Mouse (Mus musculus) intestine, embryonic 16.5 days (tissue): ENCODE data around the gene Atp13a2. TPM values are rescaled to one million over a fixed set of nuclear protein-coding genes. Genes with fewer than 3 reads are reported as not detected.
A peak's percentile ranks its signal among the peaks of the same experiment; 100 is the strongest.

ENCODE experiments used
- ATAC-seq: fragments of 200-750 bp; cut with Nextera tagmentation; 2 replicates; pipeline ENCODE4 v1.8.0; 2017; ENCODE audit warnings: moderate TSS enrichment, moderate library complexity
- H3K27ac ChIP-seq: fragments of 300-500 bp; sonication (generic); 2 replicates; pipeline ENCODE4 v1.5.1; 2014; ENCODE audit warnings: mild to moderate bottlenecking, low read length
- H3K27me3 ChIP-seq: fragments of 300-500 bp; sonication (generic); replicated peaks from 2 replicates; pipeline ENCODE4 v1.6.1; 2014; ENCODE audit warnings: low read length, control low read depth, mixed read lengths; ENCODE audit not compliant: control insufficient read depth, insufficient read depth
- H3K36me3 ChIP-seq: fragments of 300-500 bp; sonication (generic); 2 replicates; pipeline ENCODE4 v1.6.1; 2014; ENCODE audit warnings: low read length, control low read depth; ENCODE audit not compliant: control insufficient read depth, insufficient read depth
- H3K4me1 ChIP-seq: fragments of 300-500 bp; sonication (generic); 2 replicates; pipeline ENCODE4 v1.6.1; 2014; ENCODE audit warnings: low read length, control low read depth, mixed read lengths; ENCODE audit not compliant: control insufficient read depth, insufficient read depth
- H3K4me2 ChIP-seq: fragments of 300-500 bp; sonication (generic); 2 replicates; pipeline ENCODE4 v1.6.1; 2014; ENCODE audit warnings: low read depth, low read length, control low read depth
- H3K4me3 ChIP-seq: fragments of 300-500 bp; sonication (generic); 2 replicates; pipeline ENCODE4 v1.5.1; 2014; ENCODE audit warnings: mild to moderate bottlenecking, low read length
- H3K9ac ChIP-seq: fragments of 300-500 bp; sonication (generic); 2 replicates; pipeline ENCODE4 v1.6.1; 2014; ENCODE audit warnings: low read depth, low read length
- H3K9me3 ChIP-seq: fragments of 300-500 bp; sonication (generic); 2 replicates; pipeline ENCODE4 v1.6.1; 2016; ENCODE audit warnings: low read length, control low read depth; ENCODE audit not compliant: control insufficient read depth
- WGBS: fragments of 180-500 bp; shearing (Covaris S2); extraction: QIAGEN DNeasy Blood & Tissue Kit; methylation state at CpG from one replicate; pipeline ENCODE4 v1.1.7; 2014; 5-methylcytosine and 5-hydroxymethylcytosine counted together
- polyA plus RNA-seq: library from polyadenylated mRNA; unstranded; fragments of >200 nt; fragmentation: Nextera tagmentation; extraction: Ambion mirVana; gene quantifications from 2 replicates; pipeline ENCODE4 v1.2.1, GENCODE M21; 2015

Atp13a2 gene
- polyA plus RNA-seq, 1 experiment from 2014 or later = 29.3 TPM

GRCm38 (mm10) chr4:140949616-140950015 is 37.1 kb upstream of the Atp13a2 start:
- Histone ChIP-seq H3K4me2 (no peak overlapping the region), H3K27ac (no peak overlapping the region), H3K4me3 (no peak overlapping the region), H3K4me1 (no peaks in the 10 kb centered on the region), H3K27me3 (no peaks in the 10 kb centered on the region), H3K9ac (no peak overlapping the region), H3K36me3 (no peaks in the 10 kb centered on the region), H3K9me3 (no peaks in the 10 kb centered on the region; the same call in 1 of the 2 replicates)
- ATAC-seq = no peak
- 83% methylated on average over 16 of the region's 16 CpGs for WGBS

GRCm38 (mm10) chr4:140950574-140950973 is 36.1 kb upstream of the Atp13a2 start:
- no peaks in the 10 kb centered on the region for H3K4me1 ChIP-seq
- no peak overlapping the region for H3K9ac ChIP-seq
- no peaks in the 10 kb centered on the region for H3K36me3 ChIP-seq
- no peak overlapping the region for H3K4me3 ChIP-seq
- no peak overlapping the region for H3K4me2 ChIP-seq
- ATAC-seq = no peak
- 75% methylated on average over 3 of the region's 3 CpGs for whole genome bisulfite sequencing
- H3K27me3 ChIP-seq = no peaks in the 10 kb centered on the region
- no peak overlapping the region for H3K27ac ChIP-seq
- H3K9me3 ChIP-seq = no peaks in the 10 kb centered on the region

GRCm38 (mm10) chr4:140951861-140952641 is 34.6 kb upstream of the Atp13a2 start:
- no peak overlapping the region for H3K4me3 ChIP-seq
- WGBS = 84% methylated on average over 18 of the region's 18 CpGs
- no peaks in the 10 kb centered on the region for H3K9me3 ChIP-seq
- H3K27ac ChIP-seq = no peak overlapping the region
- no peaks in the 10 kb centered on the region for H3K27me3 ChIP-seq
- no peaks in the 10 kb centered on the region for H3K4me1 ChIP-seq
- no peaks in the 10 kb centered on the region for H3K36me3 ChIP-seq
- H3K4me2 ChIP-seq = no peak overlapping the region
- no peak overlapping the region for H3K9ac ChIP-seq
- no peak for ATAC-seq

- H3K36me3 ChIP-seq = no peaks in the 10 kb centered on the region
- ATAC-seq = no peak
- H3K9me3 ChIP-seq = no peaks in the 10 kb centered on the region
- peak overlapping the region; percentile 41 for H3K4me3 ChIP-seq
- no peak overlapping the region for H3K27ac ChIP-seq
- peak overlapping the region; percentile 65 for H3K4me2 ChIP-seq
- peaks cover 13% of the 10 kb centered on the region for H3K4me1 ChIP-seq
- no peaks in the 10 kb centered on the region for H3K27me3 ChIP-seq
- peak overlapping the region; percentile 42 for H3K9ac ChIP-seq
- WGBS = 14% methylated on average over 17 of the region's 17 CpGs
These were observed 29.5 kb upstream of the Atp13a2 start for GRCm38 (mm10) chr4:140957131-140957702.

- peak overlapping the region; percentile 42 for H3K9ac ChIP-seq
- under 1% methylated on average over 13 of the region's 13 CpGs for WGBS
- no peak overlapping the region for H3K27ac ChIP-seq
These were observed 28.9 kb upstream of the Atp13a2 start for GRCm38 (mm10) chr4:140957725-140958124.

GRCm38 (mm10) chr4:140958319-140958718 is 28.4 kb upstream of the Atp13a2 start:
- Histone ChIP-seq H3K36me3 (no peaks in the 10 kb centered on the region), H3K9me3 (no peaks in the 10 kb centered on the region), H3K4me1 (peaks cover 23% of the 10 kb centered on the region), H3K4me3 (no peak overlapping the region), H3K27me3 (no peaks in the 10 kb centered on the region), H3K27ac (no peak overlapping the region), H3K4me2 (no peak overlapping the region), H3K9ac (no peak overlapping the region)
- no peak for ATAC-seq
- WGBS = 61% methylated on average over 6 of the region's 6 CpGs

More at GRCm38 (mm10) chr4:140957725-140958124, 28.9 kb upstream of the Atp13a2 start:
- Histone ChIP-seq H3K9me3 (no peaks in the 10 kb centered on the region), H3K4me1 (peaks cover 18% of the 10 kb centered on the region), H3K4me2 (peak overlapping the region; percentile 65), H3K27me3 (no peaks in the 10 kb centered on the region), H3K4me3 (peak overlapping the region; percentile 41), H3K36me3 (no peaks in the 10 kb centered on the region)
- ATAC-seq = no peak

- Histone ChIP-seq H3K4me1 (peaks cover 24% of the 10 kb centered on the region), H3K36me3 (no peaks in the 10 kb centered on the region), H3K27me3 (no peaks in the 10 kb centered on the region), H3K9ac (no peak overlapping the region), H3K9me3 (no peaks in the 10 kb centered on the region), H3K4me2 (no peak overlapping the region), H3K4me3 (no peak overlapping the region), H3K27ac (no peak overlapping the region)
- WGBS = 78% methylated on average over 7 of the region's 7 CpGs
- no peak for ATAC-seq
These were observed 27.5 kb upstream of the Atp13a2 start for GRCm38 (mm10) chr4:140959128-140959679.

- 79% methylated on average over 10 of the region's 10 CpGs for WGBS
- peak overlapping the region; percentile 51; the same call in 1 of the 2 replicates for H3K9ac ChIP-seq
- peaks cover 27% of the 10 kb centered on the region for H3K4me1 ChIP-seq
- no peak overlapping the region for H3K4me2 ChIP-seq
- H3K27ac ChIP-seq = no peak overlapping the region
- H3K4me3 ChIP-seq = no peak overlapping the region
- no peaks in the 10 kb centered on the region for H3K27me3 ChIP-seq
- no peak for ATAC-seq
- no peaks in the 10 kb centered on the region for H3K36me3 ChIP-seq
- no peaks in the 10 kb centered on the region for H3K9me3 ChIP-seq
These were observed 26.8 kb upstream of the Atp13a2 start for GRCm38 (mm10) chr4:140959715-140960479.
